Mouse (Mus musculus): ENCODE data around the gene Timp1.

- TF ChIP-seq CTCF (IDR thresholded peaks at IDR 0.05; ENCODE audit: low read depth, low read length) (no peak), POLR2A (IDR thresholded peaks at IDR 0.05; ENCODE audit: insufficient read depth, low read length) (no peak)
These were observed 40.1 kb downstream of the Timp1 start for GRCm38 (mm10) chrX:20910074-20910473.
